Mouse (Mus musculus): Measurements from ENCODE around the gene Cckar.

- TF ChIP-seq CTCF (IDR thresholded peaks at IDR 0.05) (no peak), POLR2A (IDR thresholded peaks at IDR 0.05; ENCODE audit: insufficient read depth, low read depth, low read length) (no peak), EP300 (IDR thresholded peaks at IDR 0.05; ENCODE audit: insufficient read depth, low read depth, low read length) (no peak)
Observed at GRCm38 (mm10) chr5:53679651-53680050, 27.9 kb downstream of the Cckar start.
